Mouse (Mus musculus): ENCODE measurements at regions not wholly inside any gene's neighbourhood (a gene's known extent, or its start where the extent isn't known, plus 50 kb on each side); places are given as distances from the start of the nearest gene placed in this dataset.
A peak's percentile ranks its signal among the peaks of the same experiment; 100 is the strongest.

DNA sequence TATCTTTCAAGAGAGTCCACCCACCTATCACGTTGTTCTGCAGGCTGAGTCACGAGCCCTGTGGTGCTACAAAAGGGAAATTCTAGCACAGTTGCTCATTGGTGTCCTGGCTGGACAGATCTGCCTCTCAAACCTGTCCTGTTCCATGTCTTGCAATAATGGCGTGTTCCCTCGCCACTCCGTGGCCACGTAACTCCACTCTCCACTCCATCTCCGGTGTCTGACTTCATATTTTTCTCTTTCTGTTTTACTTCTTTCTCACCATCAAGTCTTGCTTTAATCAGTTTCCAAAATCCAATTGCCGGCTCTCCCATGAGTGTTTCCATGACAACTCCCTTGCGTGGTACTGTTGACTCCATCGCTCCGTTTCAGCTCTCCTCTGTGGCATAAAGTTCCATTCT is 107.1 kb upstream of the Oxgr1 start:
- Histone ChIP-seq H3K4me2 (replicated peaks) (peak overlapping the region; percentile 44), H3K27me3 (no peaks in the 10 kb centered on the region), H3K9ac (no peak overlapping the region), H3K9me3 (no peaks in the 10 kb centered on the region), H3K36me3 (no peaks in the 10 kb centered on the region), H3K27ac (peak overlapping the region; percentile 92), H3K4me1 (peaks cover 63% of the 10 kb centered on the region), H3K4me3 (no peak overlapping the region)
- WGBS = 68% methylated on average over 11 of the region's 11 CpGs
- no peak for ATAC-seq (ENCODE audit: low FRiP score, low read depth)

DNA sequence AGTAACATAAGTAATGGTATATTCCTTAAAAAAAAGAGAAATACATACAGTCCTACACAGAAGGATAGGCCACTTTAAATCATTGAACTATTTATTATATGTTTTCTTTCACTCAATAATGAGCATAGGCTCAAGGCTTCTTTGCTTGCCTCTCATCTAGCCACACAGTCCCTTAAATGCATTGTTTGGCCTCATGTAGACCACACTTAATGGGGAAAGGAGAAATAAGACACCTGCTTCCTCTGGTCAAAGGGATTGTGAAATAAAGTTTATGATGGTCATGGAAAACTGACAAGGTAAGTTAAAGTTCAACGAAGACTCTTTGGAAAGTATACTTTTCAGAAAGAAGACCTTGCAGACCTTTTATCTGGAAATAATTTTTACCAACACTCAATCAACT is 108.4 kb upstream of the Oxgr1 start:
- no peaks in the 10 kb centered on the region for H3K27me3 ChIP-seq
- H3K4me2 ChIP-seq (replicated peaks) = no peak overlapping the region
- no peak overlapping the region for H3K4me3 ChIP-seq
- 12% methylated on average over 1 of the region's 1 CpGs for WGBS
- no peak overlapping the region for H3K27ac ChIP-seq
- no peak overlapping the region for H3K9ac ChIP-seq
- no peaks in the 10 kb centered on the region for H3K36me3 ChIP-seq
- no peak for ATAC-seq (ENCODE audit: low FRiP score, low read depth)
- H3K4me1 ChIP-seq = peaks cover 75% of the 10 kb centered on the region
- no peaks in the 10 kb centered on the region for H3K9me3 ChIP-seq

DNA sequence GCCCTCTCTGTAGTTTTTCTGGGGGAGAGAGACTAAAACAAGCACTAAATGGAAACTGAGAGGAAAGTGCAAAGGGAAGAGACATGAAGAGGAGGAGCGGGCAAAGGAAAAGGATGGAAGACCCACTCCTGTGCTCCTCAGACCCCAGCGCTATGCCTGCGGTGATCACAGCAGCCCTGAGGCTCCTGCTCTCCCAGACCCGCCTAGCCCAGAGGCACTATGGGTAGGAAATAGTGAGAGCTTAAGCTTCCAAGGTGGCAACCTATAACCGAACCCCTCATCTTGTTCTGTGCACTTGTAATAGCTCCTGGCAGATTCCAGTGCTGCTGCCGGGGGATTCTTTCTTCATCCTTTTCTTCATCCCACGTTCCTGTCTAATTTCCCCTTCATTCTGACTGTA is 112.2 kb upstream of the Oxgr1 start:
- peak overlapping the region; percentile 48 for H3K4me2 ChIP-seq (replicated peaks)
- H3K4me1 ChIP-seq = peaks cover 74% of the 10 kb centered on the region
- H3K27me3 ChIP-seq = no peaks in the 10 kb centered on the region
- peak overlapping the region; percentile 88 for H3K27ac ChIP-seq
- WGBS = 20% methylated on average over 7 of the region's 7 CpGs
- H3K9me3 ChIP-seq = no peaks in the 10 kb centered on the region
- H3K9ac ChIP-seq = no peak overlapping the region
- 0 out of 2 replicates have a peak, but pooled peaks have one; percentile 45 for ATAC-seq (ENCODE audit: low FRiP score, low read depth)
- H3K36me3 ChIP-seq = no peaks in the 10 kb centered on the region
- no peak overlapping the region; the same call in 1 of the 2 replicates for H3K4me3 ChIP-seq

DNA sequence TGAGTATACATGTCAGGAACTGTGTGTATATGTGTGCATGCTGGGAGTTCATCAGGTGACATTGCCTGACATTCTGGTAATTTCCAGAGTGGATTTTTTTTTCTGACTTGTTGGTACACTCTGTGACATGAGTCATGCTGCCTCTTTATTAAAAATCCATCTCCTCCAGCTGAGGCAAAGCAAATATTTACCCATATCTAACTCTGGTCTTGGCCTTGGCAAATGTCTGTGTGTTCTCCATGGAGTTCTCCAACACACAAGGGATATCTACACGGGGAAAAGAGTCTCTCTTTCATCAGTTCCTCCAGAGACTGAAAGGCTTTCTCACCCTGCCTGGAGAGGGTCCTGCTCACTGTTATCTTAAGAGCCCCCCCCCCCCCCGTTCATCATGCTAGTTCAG is 111.3 kb upstream of the Mbnl2 start:
- Histone ChIP-seq H3K9ac (no peak overlapping the region), H3K9me3 (no peaks in the 10 kb centered on the region), H3K4me2 (replicated peaks) (no peak overlapping the region), H3K27me3 (no peaks in the 10 kb centered on the region), H3K36me3 (no peaks in the 10 kb centered on the region), H3K27ac (no peak overlapping the region), H3K4me1 (peaks cover 4% of the 10 kb centered on the region), H3K4me3 (no peak overlapping the region)
- 85% methylated on average over 2 of the region's 2 CpGs for WGBS
- ATAC-seq (ENCODE audit: low FRiP score, low read depth) = no peak

DNA sequence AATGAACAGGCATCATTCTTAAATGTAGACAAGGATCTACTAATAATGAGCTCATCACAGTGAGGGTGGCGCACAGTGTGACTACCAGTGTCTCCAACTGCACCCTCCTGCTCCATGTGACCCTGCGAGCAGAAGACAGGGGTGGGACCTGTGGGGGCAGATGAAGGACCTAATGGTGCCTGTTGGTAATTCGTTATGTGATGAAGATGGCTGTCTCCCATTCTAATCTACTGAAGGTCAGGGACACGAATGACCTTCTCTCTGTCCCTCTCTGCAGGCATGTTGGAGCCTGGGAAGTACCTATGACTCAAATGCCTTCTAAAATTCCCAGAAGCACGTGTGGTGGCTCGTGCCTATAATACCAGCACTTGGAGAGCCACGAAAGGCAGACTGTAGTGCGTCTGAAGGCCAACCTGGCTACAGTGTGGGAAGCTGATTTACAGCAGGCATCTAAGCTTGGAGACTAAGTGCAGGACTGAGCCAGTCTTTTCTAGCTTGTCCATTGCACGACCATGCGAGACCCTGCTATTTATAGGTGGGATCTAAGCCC is 109.9 kb upstream of the Mbnl2 start:
- 0 out of 2 replicates have a peak, but pooled peaks cover 2% of the 10 kb centered on the region for H3K4me1 ChIP-seq

DNA sequence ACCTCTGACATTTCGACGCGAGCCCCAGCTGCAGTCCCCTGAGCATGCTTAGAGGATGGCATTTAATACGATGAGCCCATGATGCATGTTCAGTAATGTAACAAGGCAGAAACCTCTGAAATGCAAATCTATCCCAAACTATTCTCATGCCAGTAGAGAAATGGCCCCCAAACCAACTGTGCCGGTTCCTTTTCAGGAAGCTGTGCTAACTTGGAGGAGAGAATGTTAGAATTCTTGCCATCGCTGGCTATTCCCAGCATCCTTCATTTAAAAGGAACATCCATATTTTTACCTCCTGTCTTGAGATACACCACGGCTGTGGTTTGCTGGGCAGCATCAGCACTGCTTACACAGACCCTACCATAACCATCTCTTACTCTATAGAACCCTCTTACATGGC is 104.7 kb upstream of the Mbnl2 start:
- no peak overlapping the region for H3K27ac ChIP-seq
- no peak overlapping the region for H3K4me2 ChIP-seq (replicated peaks)

More for the DNA sequence above, 109.9 kb upstream of the Mbnl2 start:
- H3K36me3 ChIP-seq = no peaks in the 10 kb centered on the region
- H3K27me3 ChIP-seq = no peaks in the 10 kb centered on the region
- no peak overlapping the region for H3K27ac ChIP-seq
- H3K4me3 ChIP-seq = no peak overlapping the region
- ATAC-seq (ENCODE audit: low FRiP score, low read depth) = no peak
- H3K9me3 ChIP-seq = no peaks in the 10 kb centered on the region
- no peak overlapping the region for H3K4me2 ChIP-seq (replicated peaks)
- 82% methylated on average over 10 of the region's 10 CpGs for WGBS
- no peak overlapping the region for H3K9ac ChIP-seq

DNA sequence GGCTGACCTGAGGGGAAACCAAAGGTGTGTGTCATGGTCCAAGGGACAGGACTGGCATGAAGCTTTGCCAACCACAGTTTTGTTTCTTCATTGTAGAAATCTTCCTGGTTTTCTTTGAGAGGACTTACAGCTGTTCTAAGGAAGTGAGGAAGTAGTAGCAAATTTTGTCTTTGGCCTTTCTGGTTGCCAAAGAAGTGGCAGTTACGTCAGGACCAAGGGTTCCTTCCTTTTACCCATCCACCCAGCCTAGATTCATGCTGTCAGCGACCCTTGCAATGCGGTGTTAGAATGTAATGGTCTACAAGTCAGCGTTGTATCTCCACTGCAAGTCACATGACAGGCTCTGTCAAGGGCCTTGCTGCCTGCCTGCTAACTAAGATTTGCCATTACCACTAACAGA is 103.4 kb upstream of the Mbnl2 start:
- no peak for ATAC-seq (ENCODE audit: low FRiP score, low read depth)
- WGBS = 85% methylated on average over 4 of the region's 4 CpGs
- H3K27ac ChIP-seq = no peak overlapping the region

More for the DNA sequence above, 104.7 kb upstream of the Mbnl2 start:
- Histone ChIP-seq H3K36me3 (no peaks in the 10 kb centered on the region), H3K4me3 (no peak overlapping the region), H3K27me3 (no peaks in the 10 kb centered on the region), H3K4me1 (peaks cover 25% of the 10 kb centered on the region), H3K9me3 (no peaks in the 10 kb centered on the region), H3K9ac (no peak overlapping the region)
- 87% methylated on average over 7 of the region's 7 CpGs for WGBS
- ATAC-seq (ENCODE audit: low FRiP score, low read depth) = no peak

DNA sequence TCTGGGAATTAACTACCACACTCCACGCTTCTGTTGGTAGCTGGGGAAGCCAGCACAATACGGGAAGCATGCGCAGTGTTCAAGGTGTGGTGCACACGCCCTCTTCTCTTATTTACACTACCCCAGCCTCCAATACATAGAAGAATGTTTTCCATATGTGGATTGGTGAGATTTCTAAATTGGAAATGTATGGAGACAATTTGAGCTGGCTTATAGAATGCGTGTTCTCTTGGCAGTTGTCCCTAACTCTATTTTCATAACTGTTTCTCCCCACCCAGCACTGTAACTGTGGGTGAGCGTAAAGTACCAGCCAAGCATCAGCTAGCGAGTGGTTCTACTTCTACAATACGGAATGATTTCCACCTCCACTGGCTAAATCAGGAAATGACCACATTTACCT is 102.6 kb upstream of the Mbnl2 start:
- ATAC-seq (ENCODE audit: low FRiP score, low read depth) = peak; percentile 79; the same call in 1 of the 2 replicates

More for the DNA sequence above, 103.4 kb upstream of the Mbnl2 start:
- Histone ChIP-seq H3K4me3 (no peak overlapping the region), H3K4me2 (replicated peaks) (no peak overlapping the region), H3K4me1 (peaks cover 25% of the 10 kb centered on the region), H3K27me3 (no peaks in the 10 kb centered on the region), H3K9ac (no peak overlapping the region), H3K36me3 (no peaks in the 10 kb centered on the region), H3K9me3 (no peaks in the 10 kb centered on the region)

DNA sequence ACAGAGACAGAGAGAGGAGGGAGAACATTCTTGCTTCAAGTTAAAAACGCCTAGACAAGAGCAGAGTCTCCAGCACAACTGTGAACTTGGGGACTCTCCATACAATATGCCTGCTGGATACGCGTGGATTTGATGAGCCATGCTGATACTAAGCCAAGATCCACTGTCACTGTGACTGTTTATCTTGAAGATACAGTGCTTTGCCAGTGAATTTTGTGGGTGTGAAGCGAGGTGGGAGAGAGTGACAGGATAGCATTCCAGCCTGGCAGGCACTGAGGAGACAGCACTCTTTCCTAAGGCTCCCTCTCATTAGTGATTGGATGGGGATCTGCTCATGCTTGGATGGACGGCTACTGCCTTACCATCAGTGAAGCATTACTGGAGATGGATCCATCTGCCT is 100.9 kb upstream of the Mbnl2 start:
- no peak for ATAC-seq (ENCODE audit: low FRiP score, low read depth)
- Histone ChIP-seq H3K27ac (no peak overlapping the region), H3K9me3 (no peaks in the 10 kb centered on the region), H3K36me3 (no peaks in the 10 kb centered on the region), H3K4me1 (peaks cover 25% of the 10 kb centered on the region), H3K4me2 (replicated peaks) (no peak overlapping the region), H3K27me3 (no peaks in the 10 kb centered on the region), H3K9ac (no peak overlapping the region), H3K4me3 (no peak overlapping the region)
- 80% methylated on average over 5 of the region's 5 CpGs for WGBS

More for the DNA sequence above, 102.6 kb upstream of the Mbnl2 start:
- Histone ChIP-seq H3K27me3 (no peaks in the 10 kb centered on the region), H3K9me3 (no peaks in the 10 kb centered on the region), H3K4me2 (replicated peaks) (0 out of 2 replicates have a peak overlapping the region, but pooled peaks have one; percentile 7), H3K9ac (no peak overlapping the region), H3K4me1 (peaks cover 25% of the 10 kb centered on the region), H3K4me3 (no peak overlapping the region), H3K27ac (no peak overlapping the region), H3K36me3 (no peaks in the 10 kb centered on the region)
- 51% methylated on average over 8 of the region's 8 CpGs for WGBS

DNA sequence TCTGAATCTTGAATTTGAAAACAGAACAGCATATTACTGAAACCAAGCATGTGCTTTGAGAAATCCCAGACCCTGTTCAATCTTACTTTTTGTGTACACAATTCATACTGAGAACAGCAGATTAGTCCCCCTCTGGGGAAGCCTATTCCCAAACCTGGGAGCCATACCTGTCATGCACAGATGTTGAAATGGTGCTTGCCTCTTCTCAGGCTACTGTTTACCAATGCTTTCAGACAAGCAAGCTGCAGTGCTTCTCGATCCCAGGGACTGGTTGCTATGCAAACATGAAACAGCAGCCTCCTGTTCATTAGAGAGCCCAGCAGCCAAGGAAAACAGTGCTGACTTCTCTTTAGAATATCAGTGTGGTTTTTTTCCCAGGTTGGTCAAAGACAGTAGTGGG is 80.3 kb upstream of the Mbnl2 start:
- H3K9me3 ChIP-seq = no peaks in the 10 kb centered on the region
- H3K36me3 ChIP-seq = no peaks in the 10 kb centered on the region
- no peak overlapping the region for H3K9ac ChIP-seq
- no peak overlapping the region for H3K4me2 ChIP-seq (replicated peaks)
- ATAC-seq (ENCODE audit: low FRiP score, low read depth) = no peak
- 37% methylated on average over 1 of the region's 1 CpGs for WGBS
- H3K27me3 ChIP-seq = no peaks in the 10 kb centered on the region
- H3K27ac ChIP-seq = no peak overlapping the region
- H3K4me3 ChIP-seq = no peak overlapping the region
- no peaks in the 10 kb centered on the region for H3K4me1 ChIP-seq

DNA sequence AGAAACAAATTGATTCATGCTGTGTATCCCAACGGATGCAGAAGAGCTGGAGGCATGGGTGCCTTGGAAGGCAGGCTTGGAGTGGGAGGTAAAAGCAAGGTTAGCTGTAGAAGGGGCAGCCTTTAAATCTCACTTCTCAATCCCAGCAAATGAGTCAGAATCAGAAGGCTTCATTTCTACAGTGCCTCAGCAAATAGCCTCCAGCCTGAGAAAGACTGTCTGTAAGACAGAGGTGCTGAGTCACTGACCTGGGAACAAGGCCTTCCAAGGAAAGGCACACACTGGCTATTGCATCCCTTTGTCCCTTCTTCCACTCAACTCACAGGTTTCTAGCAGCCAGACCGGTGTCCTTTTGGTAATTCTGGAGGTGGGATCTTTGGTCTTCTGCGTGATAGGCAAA is 63.7 kb upstream of the Mbnl2 start:
- Histone ChIP-seq H3K27me3 (no peaks in the 10 kb centered on the region), H3K9me3 (no peaks in the 10 kb centered on the region), H3K4me1 (no peaks in the 10 kb centered on the region), H3K9ac (no peak overlapping the region), H3K4me3 (no peak overlapping the region), H3K4me2 (replicated peaks) (no peak overlapping the region), H3K27ac (no peak overlapping the region), H3K36me3 (no peaks in the 10 kb centered on the region)
- 79% methylated on average over 3 of the region's 3 CpGs for whole genome bisulfite sequencing
- ATAC-seq (ENCODE audit: low FRiP score, low read depth) = no peak

DNA sequence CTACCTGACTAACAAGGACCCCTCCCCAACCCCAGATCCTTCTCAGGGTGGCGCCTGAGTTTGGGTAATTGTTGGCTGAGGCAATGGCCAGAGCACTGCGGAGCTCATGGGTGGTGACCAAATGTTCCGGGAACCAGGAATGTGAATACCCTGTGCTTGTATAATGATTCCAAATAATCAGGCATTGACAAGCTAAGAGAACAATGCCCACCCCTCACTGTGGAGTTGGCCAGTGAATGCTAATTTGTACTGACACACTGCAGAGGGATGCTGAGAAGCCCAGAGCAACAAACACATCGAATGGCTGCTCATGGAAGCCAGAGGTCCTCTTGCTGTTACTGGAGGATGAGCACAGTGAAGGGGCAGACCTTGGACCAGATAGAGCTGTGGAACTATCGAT is 62.8 kb upstream of the Mbnl2 start:
- no peak overlapping the region for H3K27ac ChIP-seq
- no peaks in the 10 kb centered on the region for H3K9me3 ChIP-seq
- no peak overlapping the region for H3K9ac ChIP-seq
- no peaks in the 10 kb centered on the region for H3K4me1 ChIP-seq
- H3K36me3 ChIP-seq = no peaks in the 10 kb centered on the region
- no peak overlapping the region for H3K4me3 ChIP-seq
- no peaks in the 10 kb centered on the region for H3K27me3 ChIP-seq
- ATAC-seq (ENCODE audit: low FRiP score, low read depth) = no peak
- H3K4me2 ChIP-seq (replicated peaks) = no peak overlapping the region
- 90% methylated on average over 5 of the region's 5 CpGs for WGBS

DNA sequence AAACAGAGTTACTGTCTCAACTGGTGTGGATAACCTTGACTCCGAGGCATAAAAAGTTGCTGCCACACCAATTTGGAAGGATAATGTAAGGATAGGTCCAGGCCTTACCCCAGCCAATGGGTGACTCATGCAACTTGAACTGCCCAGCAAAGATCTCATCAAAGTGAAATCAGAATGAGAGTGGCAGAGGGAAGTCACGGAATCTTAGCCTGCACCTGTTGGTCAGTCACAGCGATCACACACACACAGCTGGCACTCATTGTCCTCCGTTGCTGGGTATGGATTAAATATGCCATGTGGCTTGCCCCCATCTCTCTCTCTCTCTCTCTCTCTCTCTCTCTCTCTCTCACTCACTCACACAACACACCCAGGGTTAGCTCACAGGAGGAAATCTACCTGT is 56.2 kb upstream of the Mbnl2 start:
- 79% methylated on average over 4 of the region's 4 CpGs for WGBS
- Histone ChIP-seq H3K4me2 (replicated peaks) (no peak overlapping the region), H3K36me3 (no peaks in the 10 kb centered on the region), H3K4me1 (peaks cover 5% of the 10 kb centered on the region), H3K27ac (no peak overlapping the region), H3K27me3 (no peaks in the 10 kb centered on the region), H3K4me3 (no peak overlapping the region), H3K9ac (no peak overlapping the region), H3K9me3 (no peaks in the 10 kb centered on the region)
- ATAC-seq (ENCODE audit: low FRiP score, low read depth) = peak; percentile 59
